Mouse (Mus musculus) splenic B cell, adult 2 months (primary cell): ENCODE results near the gene Cds2.

Experiments used
- DNase-seq: peaks from one replicate; pipeline ENCODE4 v3.0.0-alpha.2; 2011; ENCODE audit warnings: low read depth, low spot score
- H3K27me3 ChIP-seq: 2 replicates; pipeline ENCODE4 v1.6.1; 2012; ENCODE audit warnings: mild to moderate bottlenecking, low read length, moderate library complexity, mixed read lengths; ENCODE audit not compliant: control insufficient read depth, poor library complexity, insufficient read depth, severe bottlenecking
- H3K36me3 ChIP-seq: 2 replicates; pipeline ENCODE4 v1.6.1; 2012; ENCODE audit warnings: mild to moderate bottlenecking, low read length, moderate library complexity, mixed read lengths; ENCODE audit not compliant: control insufficient read depth, poor library complexity, insufficient read depth, severe bottlenecking

Cds2 gene

GRCm38 (mm10) chr2:132257350-132258068, 5.4 kb upstream of the Cds2 start:
- DNase-seq = no peak
- no peaks in the 10 kb centered on the region for H3K27me3 ChIP-seq

DNA sequence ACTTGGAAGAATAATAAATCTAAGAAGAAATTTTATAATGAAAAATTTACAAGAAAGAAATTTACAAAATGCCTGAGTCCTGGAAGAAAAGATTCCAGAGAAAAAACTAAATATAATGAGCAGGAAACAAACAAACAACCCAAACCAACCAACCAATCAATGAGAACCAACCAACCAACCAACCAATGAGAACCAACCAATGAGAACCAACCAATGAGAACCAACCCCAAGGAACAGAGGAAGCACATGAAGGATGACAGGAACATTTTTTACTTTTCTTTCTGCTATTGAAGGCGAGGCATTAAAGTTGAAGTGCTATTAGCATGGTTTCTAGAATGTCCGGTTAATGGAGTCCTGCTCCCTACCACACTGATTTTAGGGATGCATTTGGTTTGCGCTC, 2.3 kb upstream of the Cds2 start:
- Histone ChIP-seq H3K36me3 (no peaks in the 10 kb centered on the region), H3K27me3 (no peaks in the 10 kb centered on the region)
- no peak for DNase-seq

More at GRCm38 (mm10) chr2:132257350-132258068, 5.4 kb upstream of the Cds2 start:
- no peaks in the 10 kb centered on the region for H3K36me3 ChIP-seq

- DNase-seq = no peak
- Histone ChIP-seq H3K27me3 (no peaks in the 10 kb centered on the region), H3K36me3 (no peaks in the 10 kb centered on the region)
These were observed 773 bp upstream of the Cds2 start for GRCm38 (mm10) chr2:132262175-132262574.

GRCm38 (mm10) chr2:132263421-132264265, 695 bp downstream of the Cds2 start:
- H3K27me3 ChIP-seq = no peaks in the 10 kb centered on the region
- H3K36me3 ChIP-seq = no peaks in the 10 kb centered on the region
- peak; percentile 69 for DNase-seq

DNA sequence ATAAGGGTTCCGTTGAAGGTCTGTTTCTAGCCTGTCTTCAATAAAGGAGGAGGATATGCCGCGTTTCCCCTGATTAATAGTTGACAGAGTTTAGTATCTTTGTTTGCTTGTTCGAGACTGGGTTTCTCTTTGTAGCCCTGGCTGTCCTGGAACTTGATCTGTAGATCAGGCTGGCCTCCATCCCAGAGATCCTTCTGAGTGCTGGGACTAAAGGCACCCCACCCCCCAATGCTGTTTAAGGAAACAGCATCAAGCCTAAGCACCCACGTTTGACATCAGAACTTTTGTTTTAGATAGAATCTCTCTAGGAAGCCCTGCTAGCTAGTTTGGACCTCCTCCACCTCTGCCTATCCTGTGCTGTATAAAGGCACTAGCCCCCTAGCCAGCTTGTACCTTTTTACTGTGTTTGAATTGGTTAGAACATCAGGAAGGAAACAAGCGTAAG, 1.3 kb downstream of the Cds2 start:
- Histone ChIP-seq H3K27me3 (no peaks in the 10 kb centered on the region), H3K36me3 (no peaks in the 10 kb centered on the region)
- no peak for DNase-seq

DNA sequence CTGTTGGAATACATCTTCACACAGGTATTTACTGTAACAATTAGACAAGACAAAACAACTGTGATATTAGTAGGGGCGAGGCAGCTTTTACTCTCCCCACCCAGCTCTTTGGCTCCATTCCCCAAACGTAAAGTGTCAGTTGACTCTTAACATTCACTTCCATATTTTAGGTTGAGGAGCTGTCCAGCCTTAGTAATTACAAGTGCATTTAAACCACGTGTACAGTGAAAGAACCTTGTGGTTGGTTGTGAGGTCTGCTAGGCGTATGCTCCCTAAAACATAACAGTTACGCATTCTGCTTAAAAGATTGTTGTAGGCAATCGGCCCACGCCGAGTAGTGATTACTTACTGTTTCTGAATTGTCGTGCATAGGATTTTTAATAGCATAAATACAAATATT, 2.2 kb downstream of the Cds2 start:
- H3K27me3 ChIP-seq = no peaks in the 10 kb centered on the region
- no peaks in the 10 kb centered on the region for H3K36me3 ChIP-seq
- peak; percentile 44 for DNase-seq

DNA sequence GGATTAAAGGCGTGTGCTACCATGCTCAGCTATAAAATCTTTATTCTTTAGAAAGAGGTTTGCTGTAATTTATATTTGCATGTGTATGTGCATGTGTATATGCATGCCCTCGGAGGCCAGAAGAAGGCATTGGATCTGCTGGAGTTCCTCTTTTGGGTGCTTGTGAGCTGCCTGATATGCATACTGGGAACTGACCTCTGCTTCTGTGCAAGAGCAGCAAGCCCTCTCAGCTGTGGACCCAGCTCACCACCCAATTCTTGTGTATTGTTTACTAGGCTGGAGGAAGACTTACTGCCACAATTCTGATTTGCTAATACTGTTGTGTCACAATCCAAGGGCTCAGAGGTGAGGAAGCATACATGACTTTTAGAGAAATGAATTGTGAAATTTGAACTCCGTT, 3.1 kb downstream of the Cds2 start:
- Histone ChIP-seq H3K27me3 (no peaks in the 10 kb centered on the region), H3K36me3 (no peaks in the 10 kb centered on the region)
- no peak for DNase-seq

DNA sequence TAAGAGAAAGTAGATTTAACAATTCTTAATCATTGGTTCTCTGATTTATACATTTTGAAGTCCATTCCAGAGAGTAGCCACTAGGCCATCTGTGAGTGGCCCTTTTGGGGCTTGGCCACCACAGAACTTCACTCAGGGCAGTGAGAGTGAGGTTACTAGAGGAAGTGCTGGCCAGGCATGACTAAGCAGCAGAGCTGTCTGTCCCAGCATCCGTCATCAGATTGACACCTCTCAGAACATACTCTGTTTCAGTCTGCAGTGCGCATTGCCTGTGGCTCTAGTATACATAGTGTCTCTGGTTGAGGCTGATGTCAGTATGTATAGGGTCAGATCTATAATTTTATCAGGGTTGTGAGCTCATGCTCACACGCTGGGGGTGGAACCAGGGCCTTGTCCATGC, 6.3 kb downstream of the Cds2 start:
- peak; percentile 72 for DNase-seq
- no peaks in the 10 kb centered on the region for H3K36me3 ChIP-seq
- no peaks in the 10 kb centered on the region for H3K27me3 ChIP-seq

- no peaks in the 10 kb centered on the region for H3K27me3 ChIP-seq
- no peaks in the 10 kb centered on the region for H3K36me3 ChIP-seq
- DNase-seq = no peak
These were observed 7.5 kb downstream of the Cds2 start for GRCm38 (mm10) chr2:132270331-132270951.

- Histone ChIP-seq H3K27me3 (no peaks in the 10 kb centered on the region), H3K36me3 (no peaks in the 10 kb centered on the region)
- no peak for DNase-seq
These were observed 9.9 kb downstream of the Cds2 start for GRCm38 (mm10) chr2:132272694-132273389.

- H3K27me3 ChIP-seq = no peaks in the 10 kb centered on the region
- H3K36me3 ChIP-seq = no peaks in the 10 kb centered on the region
- no peak for DNase-seq
These were observed 12.6 kb downstream of the Cds2 start for GRCm38 (mm10) chr2:132275527-132275926.

DNA sequence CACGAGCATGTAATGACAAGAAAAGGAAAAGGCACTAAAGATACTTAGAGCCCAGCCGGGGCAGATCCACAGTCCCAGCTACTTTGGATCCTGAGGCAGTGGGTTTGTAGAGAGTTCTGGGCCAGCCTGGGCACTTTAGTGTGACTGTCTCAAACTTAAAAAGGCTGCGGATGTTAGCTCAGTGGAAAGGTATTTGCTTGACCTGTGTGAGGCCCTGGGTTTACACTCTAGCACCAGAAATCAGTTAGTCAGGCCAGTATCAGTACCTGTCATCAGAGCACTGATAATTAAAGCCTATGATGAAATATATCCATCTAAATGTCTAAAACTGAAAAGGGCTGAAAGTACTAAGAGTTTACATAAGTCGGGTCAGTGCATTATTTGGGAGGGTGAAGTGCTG, 13.3 kb downstream of the Cds2 start:
- H3K27me3 ChIP-seq = no peaks in the 10 kb centered on the region
- no peak for DNase-seq
- no peaks in the 10 kb centered on the region for H3K36me3 ChIP-seq

- H3K36me3 ChIP-seq = no peaks in the 10 kb centered on the region
- H3K27me3 ChIP-seq = no peaks in the 10 kb centered on the region
- DNase-seq = no peak
These were observed 15.4 kb downstream of the Cds2 start for GRCm38 (mm10) chr2:132278273-132278853.

- Histone ChIP-seq H3K27me3 (no peaks in the 10 kb centered on the region), H3K36me3 (no peaks in the 10 kb centered on the region)
- no peak for DNase-seq
These were observed 16.5 kb downstream of the Cds2 start for GRCm38 (mm10) chr2:132279336-132279882.
